Mouse (Mus musculus) midbrain, embryonic 13.5 days (tissue): ENCODE measurements at regions not wholly inside any gene's neighbourhood (a gene's known extent, or its start where the extent isn't known, plus 50 kb on each side); places are given as distances from the start of the nearest gene placed in this dataset.
A peak's percentile ranks its signal among the peaks of the same experiment; 100 is the strongest.
"Not testable (repeated sequence)": the region's sequence is repeated elsewhere in the genome, so short reads cannot be mapped to it uniquely, and the experiment has no call there.

Experiments used
- ATAC-seq: fragments of 200-750 bp; cut with Nextera tagmentation; 2 replicates; pipeline ENCODE4 v1.8.0; 2017; ENCODE audit warnings: mild to moderate bottlenecking, moderate TSS enrichment, moderate library complexity
- H3K27ac ChIP-seq: fragments of 300-500 bp; sonication (generic); 2 replicates; pipeline ENCODE4 v1.5.1; 2015; ENCODE audit warnings: inconsistent platforms, mild to moderate bottlenecking, moderate library complexity
- H3K27me3 ChIP-seq: fragments of 300-500 bp; sonication (generic); 2 replicates; pipeline ENCODE4 v1.6.1; 2015; ENCODE audit warnings: mild to moderate bottlenecking, inconsistent platforms
- H3K36me3 ChIP-seq: fragments of 300-500 bp; sonication (generic); 2 replicates; pipeline ENCODE4 v1.6.1; 2015; ENCODE audit warnings: mild to moderate bottlenecking, inconsistent platforms
- H3K4me1 ChIP-seq: fragments of 300-500 bp; sonication (generic); replicated peaks from 2 replicates; pipeline ENCODE4 v1.6.1; 2015; ENCODE audit warnings: inconsistent platforms
- H3K4me2 ChIP-seq: fragments of 300-500 bp; sonication (generic); replicated peaks from 2 replicates; pipeline ENCODE4 v1.6.1; 2015; ENCODE audit warnings: moderate library complexity, mild to moderate bottlenecking, inconsistent platforms
- H3K4me3 ChIP-seq: fragments of 300-500 bp; sonication (generic); replicated peaks from 2 replicates; pipeline ENCODE4 v1.5.1; 2015; ENCODE audit warnings: mild to moderate bottlenecking, inconsistent platforms
- H3K9ac ChIP-seq: fragments of 300-500 bp; sonication (generic); replicated peaks from 2 replicates; pipeline ENCODE4 v1.6.1; 2015; ENCODE audit warnings: mild to moderate bottlenecking, inconsistent platforms
- H3K9me3 ChIP-seq: fragments of 300-500 bp; sonication (generic); 2 replicates; pipeline ENCODE4 v1.6.1; 2016; ENCODE audit warnings: mild to moderate bottlenecking, inconsistent platforms
- WGBS: fragments of 180-500 bp; shearing (Covaris S2); methylation state at CpG from one replicate; pipeline ENCODE4 v1.1.7; 2015; 5-methylcytosine and 5-hydroxymethylcytosine counted together

DNA sequence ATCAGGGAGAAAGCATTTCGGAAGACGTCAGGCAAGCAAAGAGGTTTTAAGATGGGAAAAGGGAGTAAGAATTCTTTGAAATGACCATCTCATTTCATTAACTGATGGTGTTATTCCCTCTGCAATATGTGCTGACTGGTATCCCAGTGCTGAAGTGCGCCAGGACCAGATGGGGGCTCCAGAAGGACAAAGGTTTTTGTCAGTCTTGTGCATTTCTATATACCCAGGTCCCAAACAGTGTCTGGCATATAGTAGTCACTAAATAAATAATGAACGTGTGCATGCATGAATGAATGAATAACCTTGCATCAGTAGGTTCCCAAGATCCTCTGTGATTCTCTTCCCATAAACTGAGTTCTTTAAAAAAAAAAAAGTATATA is 119.3 kb upstream of the Creb1 start:
- Histone ChIP-seq H3K9me3 (peaks cover 1% of the 10 kb centered on the region; the same call in 1 of the 2 replicates), H3K4me2 (no peak overlapping the region), H3K27ac (no peak overlapping the region), H3K4me1 (0 out of 2 replicates have a peak, but pooled peaks cover 6% of the 10 kb centered on the region), H3K36me3 (no peaks in the 10 kb centered on the region), H3K4me3 (no peak overlapping the region), H3K9ac (no peak overlapping the region), H3K27me3 (no peaks in the 10 kb centered on the region)
- WGBS = 91% methylated on average over 4 of the region's 4 CpGs
- ATAC-seq = no peak

- no peak overlapping the region for H3K4me2 ChIP-seq
- WGBS = 74% methylated on average over 10 of the region's 10 CpGs
- 0 out of 2 replicates have a peak, but pooled peaks cover 6% of the 10 kb centered on the region for H3K4me1 ChIP-seq
- no peak for ATAC-seq
- H3K4me3 ChIP-seq = no peak overlapping the region
- no peak overlapping the region for H3K27ac ChIP-seq
- no peaks in the 10 kb centered on the region for H3K27me3 ChIP-seq
- no peaks in the 10 kb centered on the region for H3K9me3 ChIP-seq
- H3K36me3 ChIP-seq = no peaks in the 10 kb centered on the region
- no peak overlapping the region for H3K9ac ChIP-seq
Observed at GRCm38 (mm10) chr1:64412481-64413180, 119.8 kb upstream of the Creb1 start.

GRCm38 (mm10) chr1:64411851-64412480 is 120.5 kb upstream of the Creb1 start:
- no peak overlapping the region for H3K9ac ChIP-seq
- ATAC-seq = no peak
- H3K27ac ChIP-seq = no peak overlapping the region
- no peaks in the 10 kb centered on the region for H3K36me3 ChIP-seq
- H3K4me2 ChIP-seq = no peak overlapping the region
- H3K4me3 ChIP-seq = no peak overlapping the region
- no peaks in the 10 kb centered on the region for H3K9me3 ChIP-seq
- WGBS = 89% methylated on average over 4 of the region's 4 CpGs
- H3K27me3 ChIP-seq = no peaks in the 10 kb centered on the region
- H3K4me1 ChIP-seq = 0 out of 2 replicates have a peak, but pooled peaks cover 6% of the 10 kb centered on the region

- no peaks in the 10 kb centered on the region for H3K27me3 ChIP-seq
- H3K36me3 ChIP-seq = no peaks in the 10 kb centered on the region
- H3K4me2 ChIP-seq = no peak overlapping the region
- no peak overlapping the region for H3K9ac ChIP-seq
- no peak overlapping the region for H3K4me3 ChIP-seq
- no peak for ATAC-seq
- H3K4me1 ChIP-seq = 0 out of 2 replicates have a peak, but pooled peaks cover 6% of the 10 kb centered on the region
- no peaks in the 10 kb centered on the region for H3K9me3 ChIP-seq
- H3K27ac ChIP-seq = no peak overlapping the region
- 62% methylated on average over 4 of the region's 4 CpGs for WGBS
Observed at GRCm38 (mm10) chr1:64408807-64409582, 123.5 kb upstream of the Creb1 start.

DNA sequence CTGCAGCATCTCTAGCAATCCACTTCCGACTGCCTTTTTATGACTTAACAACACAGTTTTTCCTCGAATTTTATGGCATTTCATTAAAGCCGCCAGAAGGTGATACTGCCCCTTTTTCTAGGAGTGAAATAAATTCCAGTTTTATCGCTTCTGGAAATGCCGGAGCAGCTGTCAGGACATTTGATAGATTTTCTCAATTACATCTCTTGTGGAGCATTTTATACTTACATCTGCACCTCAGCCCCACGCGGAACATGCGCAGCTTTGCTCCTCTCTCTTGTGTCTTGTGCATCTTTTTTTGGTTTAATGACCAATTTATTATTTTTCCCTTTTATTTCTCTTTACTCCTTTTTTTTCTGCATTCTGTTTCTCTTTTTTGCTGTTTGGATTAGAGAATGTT is 140.9 kb upstream of the Creb1 start:
- no peak overlapping the region for H3K4me3 ChIP-seq
- no peaks in the 10 kb centered on the region for H3K9me3 ChIP-seq
- no peak overlapping the region for H3K9ac ChIP-seq
- ATAC-seq = no peak
- no peak overlapping the region for H3K4me2 ChIP-seq
- WGBS = 91% methylated on average over 8 of the region's 8 CpGs
- no peak overlapping the region for H3K27ac ChIP-seq
- no peaks in the 10 kb centered on the region for H3K27me3 ChIP-seq
- no peaks in the 10 kb centered on the region for H3K36me3 ChIP-seq
- H3K4me1 ChIP-seq = no peaks in the 10 kb centered on the region

- WGBS = 23% methylated on average over 6 of the region's 6 CpGs
- Histone ChIP-seq H3K9ac (no peak overlapping the region), H3K4me3 (no peak overlapping the region), H3K27me3 (no peaks in the 10 kb centered on the region), H3K4me2 (0 out of 2 replicates have a peak overlapping the region, but pooled peaks have one; percentile 12), H3K4me1 (peaks cover 23% of the 10 kb centered on the region), H3K27ac (no peak overlapping the region), H3K9me3 (no peaks in the 10 kb centered on the region), H3K36me3 (no peaks in the 10 kb centered on the region)
- ATAC-seq = peak; percentile 96
Observed at GRCm38 (mm10) chr1:64381264-64381663, 151.2 kb upstream of the Creb1 start.

DNA sequence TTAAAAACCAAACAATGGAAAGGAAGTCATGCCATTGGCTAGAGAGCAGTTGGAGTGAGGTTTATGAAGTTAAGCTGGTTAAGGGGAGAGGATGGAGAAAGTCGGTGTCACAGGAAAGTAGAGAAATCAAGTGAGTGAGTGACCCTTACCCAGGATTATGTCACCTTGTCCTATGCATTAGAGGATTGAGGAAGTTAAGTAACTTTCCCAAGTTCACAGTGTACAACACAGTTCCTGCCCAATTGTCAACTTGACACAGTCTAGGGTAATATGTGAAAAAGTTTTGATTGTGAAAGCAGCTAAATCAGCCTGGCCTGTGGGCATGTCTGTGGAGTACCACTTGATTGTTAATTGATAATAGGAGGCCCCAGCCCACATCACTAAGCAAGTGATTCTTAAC is 156.0 kb upstream of the Creb1 start:
- not testable (repeated sequence) for H3K9me3 ChIP-seq, ATAC-seq, H3K4me2 ChIP-seq, H3K27me3 ChIP-seq, H3K36me3 ChIP-seq, H3K4me3 ChIP-seq, H3K27ac ChIP-seq, H3K9ac ChIP-seq
- 88% methylated on average over 1 of the region's 1 CpGs for WGBS
- peaks cover 18% of the 10 kb centered on the region for H3K4me1 ChIP-seq

DNA sequence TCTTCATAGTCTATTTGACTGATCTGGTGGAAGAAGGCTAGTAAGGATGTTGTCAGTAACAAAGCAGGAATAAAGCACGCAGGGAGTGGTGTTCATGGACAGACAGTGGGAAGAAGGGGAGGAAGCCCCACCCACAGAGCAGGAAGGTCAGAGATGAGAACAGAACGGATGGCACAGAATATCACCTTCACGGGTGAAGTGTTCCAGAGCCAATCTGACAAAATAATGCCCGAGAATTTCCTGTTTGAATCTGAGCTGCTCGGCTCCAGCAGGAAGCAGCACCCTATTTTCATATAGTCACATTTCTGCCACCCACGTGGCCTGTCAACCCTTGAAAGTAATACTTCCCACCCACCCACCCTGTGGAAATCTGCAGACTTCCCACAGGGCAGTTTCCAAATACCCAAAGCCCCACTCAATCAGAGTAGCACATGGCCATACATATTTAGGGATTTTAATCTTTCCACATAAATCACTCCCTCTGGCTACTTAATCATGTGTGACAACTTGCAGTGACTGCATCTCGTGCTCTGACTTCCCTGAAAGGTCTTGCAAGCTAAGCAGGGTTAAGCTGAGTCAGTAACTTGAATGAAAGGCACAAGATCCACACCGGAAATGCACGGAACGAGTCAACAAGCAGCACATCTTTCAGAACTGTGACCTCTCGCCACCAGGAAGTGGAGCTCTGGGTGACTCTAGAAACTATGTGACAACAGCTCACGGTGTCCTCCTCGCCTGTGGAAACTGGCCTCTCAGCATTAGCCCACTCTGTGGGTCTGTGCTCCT is 158.0 kb upstream of the Creb1 start:
- H3K27me3 ChIP-seq = no peaks in the 10 kb centered on the region
- 73% methylated on average over 13 of the region's 13 CpGs for WGBS
- H3K4me3 ChIP-seq = no peak overlapping the region
- no peak overlapping the region for H3K9ac ChIP-seq
- no peaks in the 10 kb centered on the region for H3K4me1 ChIP-seq
- H3K27ac ChIP-seq = no peak overlapping the region
- no peaks in the 10 kb centered on the region for H3K36me3 ChIP-seq
- no peak for ATAC-seq
- peaks cover 2% of the 10 kb centered on the region; the same call in 1 of the 2 replicates for H3K9me3 ChIP-seq
- no peak overlapping the region for H3K4me2 ChIP-seq

DNA sequence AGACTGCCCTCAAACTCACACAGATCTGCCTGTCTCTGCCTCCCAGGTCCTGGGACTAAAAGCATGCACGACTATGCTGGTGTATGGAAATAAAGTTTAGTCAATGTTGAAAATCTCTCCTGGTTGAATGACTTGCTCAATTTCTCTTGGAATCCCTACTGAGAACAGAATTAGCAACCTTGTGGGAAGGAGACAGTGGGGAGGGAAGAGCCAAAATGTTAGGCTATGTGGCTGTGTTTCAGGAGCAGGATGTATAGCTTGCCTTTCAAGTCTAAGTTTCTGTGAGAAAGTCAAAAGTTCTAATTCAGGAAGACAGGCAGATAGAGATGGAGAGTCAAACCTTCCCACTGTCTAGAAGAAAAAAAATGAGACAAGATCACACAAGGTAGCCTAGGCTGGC is 168.3 kb upstream of the Creb1 start:
- Histone ChIP-seq H3K4me3 (no peak overlapping the region), H3K36me3 (no peaks in the 10 kb centered on the region), H3K9ac (no peak overlapping the region), H3K4me2 (no peak overlapping the region), H3K27me3 (no peaks in the 10 kb centered on the region), H3K4me1 (0 out of 2 replicates have a peak, but pooled peaks cover 5% of the 10 kb centered on the region), H3K27ac (no peak overlapping the region), H3K9me3 (no peaks in the 10 kb centered on the region)
- 85% methylated on average over 1 of the region's 1 CpGs for WGBS
- no peak for ATAC-seq

DNA sequence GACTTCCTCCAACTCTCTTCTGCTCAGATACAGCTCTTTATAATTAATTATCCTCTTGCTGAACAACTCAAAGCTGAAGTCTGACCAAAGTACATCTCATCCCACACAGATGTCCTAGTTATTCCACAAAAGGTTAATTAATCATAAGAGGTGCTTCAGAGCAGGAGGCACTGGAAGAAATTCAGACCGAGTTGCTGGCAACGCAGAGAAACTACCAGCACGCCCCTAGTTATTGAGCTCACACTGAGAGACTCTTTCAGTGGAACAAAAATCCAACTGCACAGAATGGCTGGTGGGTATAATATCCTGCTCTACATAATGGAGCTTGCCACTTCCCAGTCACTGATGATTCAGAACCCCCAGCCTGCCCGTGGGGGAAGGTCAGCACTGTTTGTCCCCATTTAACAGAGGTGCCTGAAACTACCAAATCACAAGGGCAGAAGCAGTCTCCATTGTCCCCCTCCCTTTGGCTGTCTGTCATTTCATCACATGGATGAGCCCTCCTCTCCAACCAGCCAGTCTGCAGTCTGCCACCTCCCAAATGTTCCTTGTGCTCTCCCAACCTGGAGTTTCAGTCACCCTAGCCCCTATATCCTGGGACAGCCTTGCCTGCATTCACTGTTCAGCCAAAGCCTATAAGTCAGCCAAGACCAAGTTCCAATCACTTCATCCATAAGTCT is 170.3 kb upstream of the Creb1 start:
- H3K4me2 ChIP-seq = no peak overlapping the region
- H3K9ac ChIP-seq = no peak overlapping the region
- H3K36me3 ChIP-seq = no peaks in the 10 kb centered on the region
- H3K4me3 ChIP-seq = no peak overlapping the region
- no peak overlapping the region for H3K27ac ChIP-seq
- WGBS = 70% methylated on average over 4 of the region's 4 CpGs
- no peak for ATAC-seq
- 0 out of 2 replicates have a peak, but pooled peaks cover 6% of the 10 kb centered on the region for H3K4me1 ChIP-seq
- H3K9me3 ChIP-seq = no peaks in the 10 kb centered on the region
- no peaks in the 10 kb centered on the region for H3K27me3 ChIP-seq

GRCm38 (mm10) chr1:64343268-64343667 is 189.2 kb upstream of the Creb1 start:
- 71% methylated on average over 3 of the region's 3 CpGs for WGBS
- no peak overlapping the region for H3K27ac ChIP-seq
- no peak for ATAC-seq

More at GRCm38 (mm10) chr1:64343268-64343667, 189.2 kb upstream of the Creb1 start:
- H3K36me3 ChIP-seq = no peaks in the 10 kb centered on the region
- no peak overlapping the region for H3K4me3 ChIP-seq
- no peaks in the 10 kb centered on the region for H3K27me3 ChIP-seq
- H3K9ac ChIP-seq = no peak overlapping the region
- no peaks in the 10 kb centered on the region for H3K9me3 ChIP-seq
- H3K4me2 ChIP-seq = no peak overlapping the region
- H3K4me1 ChIP-seq = peaks cover 8% of the 10 kb centered on the region
